Mouse (Mus musculus) urinary bladder, postnatal 14 days (tissue): ENCODE measurements at regions not wholly inside any gene's neighbourhood (a gene's known extent, or its start where the extent isn't known, plus 50 kb on each side); places are given as distances from the start of the nearest gene placed in this dataset.
"Not testable (repeated sequence)": the region's sequence is repeated elsewhere in the genome, so short reads cannot be mapped to it uniquely, and the experiment has no call there.

Experiments
- DNase-seq: peaks from one replicate; pipeline ENCODE4 v3.0.0; 2021; ENCODE audit warnings: low spot score

DNA sequence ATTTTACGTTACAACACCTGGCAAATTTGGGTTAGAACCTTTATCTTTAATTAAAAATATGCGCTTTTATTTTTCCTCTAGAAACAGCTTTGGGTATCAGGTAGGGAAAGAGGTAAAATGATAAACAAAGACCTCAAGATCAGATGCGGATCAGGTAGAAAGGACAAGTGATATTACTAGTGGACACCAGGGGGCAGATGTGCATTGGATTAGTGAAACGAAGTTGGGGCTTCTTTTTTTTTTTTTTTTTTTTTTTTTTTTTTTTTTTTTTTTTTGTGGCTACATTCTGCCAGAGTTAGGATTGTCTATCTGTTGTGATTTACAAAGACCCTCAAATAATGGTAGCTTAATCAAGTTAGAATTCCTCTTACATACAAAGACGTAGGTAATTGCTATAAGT lies 153.8 kb downstream of the Cd109 start:
- DNase-seq: peak; percentile 18

DNA sequence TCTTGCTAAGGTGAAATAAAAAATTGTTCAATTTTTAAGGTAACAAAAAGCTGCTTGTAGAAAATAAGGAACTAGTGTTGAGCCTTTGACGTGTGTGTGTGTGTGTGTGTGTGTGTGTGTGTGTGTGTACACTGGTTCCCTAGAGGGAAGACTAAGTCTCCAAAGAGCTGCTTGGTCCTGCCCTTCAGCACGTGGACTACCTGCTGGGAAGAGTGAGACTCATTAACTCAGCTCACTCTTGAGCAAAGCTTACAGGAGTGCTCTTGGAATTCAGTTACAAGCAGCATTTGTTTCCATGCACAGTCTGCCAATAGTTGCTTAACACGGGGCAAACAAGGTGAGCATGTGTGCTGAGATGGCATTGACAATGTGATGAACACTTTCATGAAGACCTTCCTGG lies 158.6 kb downstream of the Cd109 start:
- no peak for DNase-seq

DNA sequence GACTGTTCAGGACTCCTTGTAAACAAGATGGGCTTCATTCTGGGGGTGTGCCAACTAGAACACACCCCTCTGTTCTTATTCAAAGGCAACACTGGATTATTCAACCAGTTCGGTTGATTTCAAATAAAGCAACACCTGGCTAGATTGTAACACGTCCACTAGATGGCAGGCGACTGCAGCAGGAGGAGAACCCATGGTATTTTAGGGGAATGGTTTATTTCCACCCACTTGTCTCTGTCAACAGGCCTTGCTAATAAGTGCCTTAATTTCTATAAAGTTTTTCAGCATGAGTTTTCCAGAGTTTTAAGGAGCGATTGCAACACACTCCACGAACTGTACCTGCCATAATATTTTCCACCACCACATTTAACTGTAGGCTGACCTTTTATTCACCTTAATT lies 160.1 kb downstream of the Cd109 start:
- peak; percentile 60 for DNase-seq

DNA sequence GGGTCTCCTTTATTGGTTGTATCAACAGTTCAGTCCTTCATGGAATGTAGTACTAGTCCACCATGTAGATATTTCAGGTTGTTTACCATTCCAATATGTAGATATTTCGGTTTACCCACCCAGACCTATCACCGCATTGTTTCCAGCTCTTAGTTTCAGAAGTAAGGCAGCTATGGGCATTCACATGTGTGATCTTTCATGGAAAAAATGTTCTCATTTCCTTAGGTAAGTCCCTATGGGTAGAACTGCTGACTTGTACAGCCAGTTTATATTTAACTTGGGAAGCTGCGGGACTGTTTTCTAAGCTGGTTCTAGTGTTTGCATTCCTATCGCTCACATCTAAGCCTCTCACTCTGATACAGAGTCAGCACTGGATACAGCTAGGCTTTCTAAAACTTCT lies 165.2 kb downstream of the Cd109 start:
- no peak for DNase-seq

DNA sequence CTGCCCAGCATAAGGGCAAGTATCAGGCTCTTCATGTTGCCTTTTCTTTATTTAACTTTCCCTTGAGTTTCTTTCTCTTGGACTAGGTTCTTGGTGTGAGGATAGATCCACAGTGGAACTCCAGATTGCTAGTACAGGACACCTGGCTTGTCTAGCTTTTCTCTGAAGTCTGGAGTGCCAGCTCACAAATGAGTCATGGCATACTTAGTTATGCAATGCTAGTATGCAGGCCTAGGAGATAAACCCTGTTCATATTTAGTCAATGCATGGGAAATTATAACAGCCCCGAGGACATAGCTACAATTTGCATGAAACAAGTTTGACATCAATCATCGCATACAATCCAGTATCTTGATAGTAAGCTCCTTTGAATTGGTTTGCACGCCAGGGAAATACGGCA lies 167.0 kb downstream of the Cd109 start:
- no peak for DNase-seq

DNA sequence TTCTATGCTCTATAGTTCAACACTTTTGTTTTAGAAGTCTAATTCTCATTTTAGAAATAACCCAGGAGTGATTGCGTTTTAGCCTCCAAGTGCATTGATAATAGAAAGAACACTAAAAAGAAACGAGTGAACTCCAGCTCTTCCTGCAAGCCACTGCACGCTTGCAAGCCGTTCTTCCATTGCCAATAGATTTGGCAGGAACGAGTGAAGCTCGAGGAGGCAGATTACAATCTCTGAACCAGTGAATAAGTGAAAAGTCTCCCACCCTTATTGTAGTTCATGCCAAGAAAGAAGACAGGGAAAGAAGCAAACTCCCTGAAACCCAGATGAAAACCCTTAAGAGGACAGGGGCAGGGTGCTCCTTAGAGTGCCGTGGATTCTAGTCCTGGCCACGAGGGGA lies 167.5 kb downstream of the Cd109 start:
- DNase-seq: no peak

DNA sequence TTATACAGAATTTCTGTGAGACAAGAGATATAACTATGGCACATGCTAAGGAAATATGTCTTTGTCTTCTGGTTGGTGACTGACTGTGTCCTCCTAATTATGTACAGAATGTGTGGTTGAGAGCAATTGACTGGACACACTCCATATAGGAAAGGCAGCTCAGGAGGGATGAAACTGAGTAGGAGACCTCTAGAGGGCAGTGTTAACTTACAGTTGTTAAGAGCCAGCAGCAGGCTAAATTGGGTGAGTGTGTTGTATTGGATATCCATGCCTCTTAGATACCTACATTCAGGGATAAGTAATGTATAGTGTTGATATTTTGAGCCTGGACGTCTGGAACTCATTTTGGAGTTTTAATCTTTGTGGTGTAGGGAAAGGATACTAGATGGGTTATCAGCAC lies 172.5 kb downstream of the Cd109 start:
- DNase-seq: peak; percentile 8

DNA sequence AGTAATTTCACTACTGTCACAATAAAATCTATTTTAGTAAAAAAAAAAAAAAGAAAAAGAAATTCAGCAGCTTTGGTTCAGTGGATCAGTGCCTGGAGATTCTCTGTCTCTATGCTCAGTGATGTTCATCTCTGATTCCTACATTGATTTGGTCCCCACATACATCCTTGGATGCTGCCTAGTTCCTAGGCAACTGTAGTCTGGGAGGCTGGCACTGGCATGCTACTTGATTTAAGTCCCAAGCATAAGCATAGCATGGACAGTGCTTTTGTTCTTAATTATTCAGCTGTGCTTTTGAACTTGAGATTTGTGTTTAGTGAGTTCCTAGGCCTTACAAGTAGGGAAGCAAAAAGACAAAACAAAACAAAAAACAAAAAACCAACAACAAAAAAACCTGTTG lies 174.4 kb downstream of the Cd109 start:
- DNase-seq: no peak

DNA sequence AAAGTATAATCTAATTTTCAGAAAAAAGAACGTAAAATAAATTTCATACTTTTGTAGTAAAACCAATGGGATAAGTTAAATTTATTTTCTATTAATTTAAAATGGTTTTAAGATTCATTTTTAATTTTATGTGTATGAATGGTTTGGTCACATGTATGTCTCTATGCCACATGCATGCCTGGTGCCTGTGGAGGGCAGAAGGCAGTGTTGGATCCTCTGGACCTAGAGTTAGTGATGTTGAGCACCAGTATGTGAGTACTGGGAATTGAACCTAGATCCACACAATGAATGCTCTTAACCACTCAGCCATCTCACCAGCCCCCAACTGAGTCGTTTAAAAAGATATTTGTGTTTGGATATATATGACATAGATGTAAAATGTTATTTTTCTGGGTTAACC lies 174.8 kb downstream of the Cd109 start:
- no peak for DNase-seq

DNA sequence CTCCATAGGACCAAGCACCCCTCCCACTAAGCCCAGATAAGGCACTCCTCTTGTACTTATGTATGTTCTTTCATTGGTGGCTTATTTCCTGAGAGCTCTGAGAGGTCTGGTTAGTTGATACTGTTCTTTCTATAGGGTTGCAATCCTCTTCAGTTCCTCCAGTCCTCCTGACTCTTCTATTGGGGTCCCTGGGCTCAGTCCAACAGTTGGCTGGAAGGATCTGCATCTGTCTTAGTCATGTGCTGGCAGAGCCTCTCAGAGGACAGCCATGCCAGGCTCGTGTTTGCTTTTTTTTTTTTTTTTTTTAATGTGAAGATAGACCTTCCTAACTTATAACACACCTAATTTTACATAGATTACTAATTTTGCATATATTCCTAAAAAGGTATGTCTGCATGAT lies 180.5 kb downstream of the Cd109 start:
- no peak for DNase-seq

DNA sequence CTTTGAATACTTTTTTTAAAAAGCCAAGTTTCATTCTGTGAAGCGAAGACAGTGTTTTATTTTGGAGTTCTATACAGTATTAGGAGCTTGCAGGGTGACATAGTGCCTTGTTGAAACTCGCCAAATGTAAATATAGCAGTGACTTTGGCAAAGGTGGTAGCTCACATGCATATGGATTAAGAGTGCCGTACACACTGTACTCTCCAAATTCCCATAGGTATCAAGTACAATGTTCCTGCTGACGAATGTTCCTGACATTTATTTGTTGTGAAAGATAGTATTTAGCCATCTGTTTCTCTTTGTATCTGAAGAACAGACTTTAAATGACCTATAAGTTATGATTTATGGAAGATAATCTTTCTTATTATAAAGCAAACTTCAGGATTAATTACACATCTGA lies 201.9 kb downstream of the Cd109 start:
- DNase-seq: no peak

DNA sequence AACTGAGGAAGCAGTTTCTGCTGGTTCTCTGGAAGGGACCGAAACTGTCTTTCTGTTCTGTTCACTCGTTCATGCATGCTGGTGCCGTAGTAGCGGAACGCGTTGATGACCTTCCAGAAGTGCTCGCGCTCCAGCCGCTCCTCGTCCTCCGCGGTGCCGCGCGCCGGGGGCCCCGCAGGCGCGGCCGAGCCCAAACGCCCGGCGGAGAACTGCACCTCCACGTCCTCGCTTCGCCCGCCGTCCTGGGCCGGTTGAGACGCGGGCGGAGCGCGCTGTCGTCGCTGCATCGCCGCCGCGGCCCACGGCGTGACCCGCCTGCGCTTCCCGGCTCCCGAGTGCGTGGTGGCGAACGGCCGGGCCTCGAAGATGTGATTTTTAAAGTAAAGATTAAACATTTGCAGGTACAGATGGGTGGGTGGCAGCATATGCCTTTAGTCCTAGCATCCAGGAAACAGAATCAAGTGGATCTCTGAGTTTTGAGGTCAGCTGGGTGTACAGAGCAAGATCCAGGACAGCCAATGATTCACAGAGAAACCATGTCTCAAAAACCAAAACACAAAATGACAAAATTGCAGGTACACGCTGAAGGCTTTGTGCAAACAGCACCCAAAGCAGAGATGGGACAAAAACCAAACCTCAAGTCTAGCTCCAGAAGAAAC lies 206.3 kb downstream of the Cd109 start:
- not testable (repeated sequence) for DNase-seq

DNA sequence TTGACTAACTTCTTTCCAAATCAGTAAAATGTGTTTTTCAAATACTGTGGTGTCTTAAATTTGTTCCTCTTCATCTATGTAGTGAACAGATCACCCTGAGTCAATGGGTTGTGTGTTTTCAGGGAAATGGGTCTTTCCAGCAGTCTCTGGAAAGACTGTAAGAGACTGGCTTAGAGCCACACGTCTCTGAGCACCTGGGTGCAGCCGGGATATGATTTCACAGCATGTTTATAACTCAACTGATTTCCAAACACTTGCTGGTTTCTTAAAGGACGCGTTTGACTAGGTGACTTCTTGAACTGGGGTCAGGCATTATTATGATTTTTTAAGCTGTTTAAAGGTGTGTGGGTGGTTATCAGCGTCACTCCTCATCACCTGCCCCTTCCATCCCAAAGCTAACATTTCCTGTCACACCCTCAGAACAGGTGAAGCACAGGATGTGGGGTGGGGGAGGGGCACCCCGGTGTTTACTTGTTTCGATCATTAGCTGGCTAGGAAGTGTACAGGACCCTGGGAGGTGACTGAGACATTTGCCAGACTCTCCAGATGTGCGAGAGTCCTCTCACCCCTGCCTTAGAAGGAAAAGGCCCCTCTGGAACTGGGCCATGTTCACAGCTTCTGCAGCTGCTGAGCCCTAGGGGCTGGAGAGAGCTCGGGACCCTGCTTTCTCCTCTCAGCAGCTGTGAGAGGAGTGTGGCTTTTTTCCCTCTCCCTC lies 229.8 kb downstream of the Cd109 start:
- no peak for DNase-seq

DNA sequence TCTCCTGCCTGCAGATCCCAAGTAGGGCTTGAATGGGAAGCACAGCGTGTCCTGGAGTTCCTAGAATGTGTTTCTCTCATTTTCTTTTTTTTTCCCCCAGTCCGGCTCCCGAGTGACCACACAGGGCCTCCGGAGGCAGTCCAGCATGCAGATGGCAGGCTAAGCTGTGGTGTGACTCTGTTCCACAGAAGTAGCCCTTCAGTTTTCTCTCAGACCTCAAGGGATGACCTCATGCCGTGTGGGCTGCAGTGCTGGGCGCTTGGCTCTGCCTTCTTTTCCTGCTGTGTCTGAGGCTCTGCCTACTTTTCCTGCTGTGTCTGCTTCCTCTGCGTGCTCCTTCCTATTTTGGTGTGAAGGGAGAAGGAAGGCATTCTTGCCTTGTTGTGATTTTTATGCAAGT lies 230.8 kb downstream of the Cd109 start:
- DNase-seq: no peak

DNA sequence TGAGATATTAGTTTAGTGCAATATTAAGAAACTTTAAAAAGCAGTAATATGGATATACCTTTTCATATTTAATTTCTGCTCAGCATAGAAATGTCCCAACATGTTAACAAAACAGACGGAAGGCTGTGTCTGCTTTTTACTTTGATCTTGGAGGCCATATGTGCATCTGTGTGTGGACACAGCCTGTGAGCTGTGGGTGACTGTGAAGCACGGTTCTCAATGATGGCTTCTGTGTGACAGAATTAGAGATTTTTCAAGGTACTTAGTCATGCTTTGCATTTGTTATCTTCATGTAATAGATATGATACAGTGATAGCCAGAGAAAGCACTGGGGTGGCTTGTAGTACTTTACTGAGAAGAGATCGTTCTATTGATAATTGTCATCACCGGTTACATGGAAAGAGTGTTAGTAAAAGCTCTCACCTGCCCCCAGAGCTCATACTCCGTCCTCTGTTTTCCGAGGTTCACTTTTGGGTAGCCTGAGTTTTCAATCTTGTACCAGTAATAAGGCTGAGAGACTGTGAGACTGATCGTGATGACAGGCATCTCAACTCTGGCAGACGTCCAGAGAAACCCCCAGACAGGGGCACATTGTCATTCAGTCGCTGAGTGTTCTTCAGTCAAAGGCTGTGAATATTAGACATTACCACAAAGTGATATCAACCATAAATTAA lies 232.7 kb downstream of the Cd109 start:
- no peak for DNase-seq

DNA sequence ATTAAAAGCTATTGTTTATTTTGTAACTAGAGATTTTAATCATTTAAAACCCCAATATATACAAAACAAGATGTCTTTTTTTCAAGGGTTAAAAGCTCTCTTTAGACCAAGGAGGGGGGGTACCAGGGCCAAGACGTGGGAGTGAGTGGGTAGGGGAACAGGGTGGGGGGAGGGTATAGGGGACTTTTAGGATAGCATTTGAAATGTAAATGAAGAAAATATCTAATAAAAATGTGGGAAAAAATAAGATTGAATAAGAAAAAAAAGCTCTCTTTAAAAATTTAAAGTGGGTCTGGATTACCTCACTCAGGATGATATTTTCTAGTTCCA lies 233.2 kb downstream of the Cd109 start:
- not testable (repeated sequence) for DNase-seq

DNA sequence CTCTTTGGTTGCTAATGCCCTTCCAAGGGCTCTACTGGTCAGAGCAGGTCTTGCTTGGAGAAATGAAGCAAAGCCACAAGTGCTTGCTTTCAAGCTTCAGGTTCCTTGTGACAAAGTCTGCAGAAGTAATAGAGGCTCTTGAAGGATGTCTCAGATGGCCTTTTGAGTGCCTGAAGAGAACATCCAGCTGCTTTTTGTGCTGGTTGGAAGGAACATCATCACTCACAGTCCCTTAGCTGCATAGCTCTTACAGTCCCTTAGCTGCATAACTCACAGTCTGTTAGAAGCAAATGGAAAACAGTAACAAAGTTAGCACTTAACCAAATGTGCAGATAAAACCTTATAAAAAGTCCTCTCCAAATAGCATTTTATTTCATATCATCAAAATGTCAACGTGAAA lies 241.6 kb downstream of the Cd109 start:
- DNase-seq: no peak

DNA sequence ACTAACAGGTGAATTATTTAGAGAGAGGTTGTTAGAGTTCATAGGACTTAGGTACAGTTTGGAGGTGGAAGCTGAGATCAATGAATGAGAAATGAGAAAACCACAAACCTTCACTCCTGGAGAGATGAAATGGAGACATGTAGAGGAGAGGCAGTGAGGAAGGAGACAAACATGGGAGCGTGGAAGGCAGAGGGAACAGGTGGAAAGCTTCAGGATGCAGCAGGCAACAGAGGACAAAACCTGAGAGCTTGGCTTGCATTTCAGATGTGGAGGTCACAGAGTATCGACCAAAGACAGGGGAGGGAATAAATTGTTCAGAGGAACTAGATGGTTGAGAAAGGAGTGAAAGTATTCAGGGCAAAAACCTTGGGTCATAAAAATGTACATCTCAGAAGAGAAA lies 244.6 kb downstream of the Cd109 start:
- DNase-seq: no peak

DNA sequence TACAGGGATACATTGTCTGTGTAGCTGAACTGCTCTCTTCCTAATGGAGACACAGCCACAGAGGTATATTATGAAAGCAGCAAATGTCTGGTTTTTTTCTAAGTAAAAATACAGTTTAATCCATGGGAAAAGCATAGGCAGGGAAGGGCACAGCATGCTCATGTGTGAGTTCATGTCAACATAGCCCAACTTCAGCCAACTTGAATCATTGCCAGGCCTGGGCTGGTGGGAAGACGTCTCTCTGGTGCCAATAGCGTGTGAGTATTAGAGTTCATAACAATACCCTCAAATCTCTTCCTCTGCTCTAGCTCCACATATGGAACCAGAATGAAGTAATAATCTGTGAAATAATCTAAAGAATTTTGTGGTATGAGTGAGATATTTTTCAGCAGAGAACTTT lies 257.2 kb downstream of the Cd109 start:
- DNase-seq: no peak

DNA sequence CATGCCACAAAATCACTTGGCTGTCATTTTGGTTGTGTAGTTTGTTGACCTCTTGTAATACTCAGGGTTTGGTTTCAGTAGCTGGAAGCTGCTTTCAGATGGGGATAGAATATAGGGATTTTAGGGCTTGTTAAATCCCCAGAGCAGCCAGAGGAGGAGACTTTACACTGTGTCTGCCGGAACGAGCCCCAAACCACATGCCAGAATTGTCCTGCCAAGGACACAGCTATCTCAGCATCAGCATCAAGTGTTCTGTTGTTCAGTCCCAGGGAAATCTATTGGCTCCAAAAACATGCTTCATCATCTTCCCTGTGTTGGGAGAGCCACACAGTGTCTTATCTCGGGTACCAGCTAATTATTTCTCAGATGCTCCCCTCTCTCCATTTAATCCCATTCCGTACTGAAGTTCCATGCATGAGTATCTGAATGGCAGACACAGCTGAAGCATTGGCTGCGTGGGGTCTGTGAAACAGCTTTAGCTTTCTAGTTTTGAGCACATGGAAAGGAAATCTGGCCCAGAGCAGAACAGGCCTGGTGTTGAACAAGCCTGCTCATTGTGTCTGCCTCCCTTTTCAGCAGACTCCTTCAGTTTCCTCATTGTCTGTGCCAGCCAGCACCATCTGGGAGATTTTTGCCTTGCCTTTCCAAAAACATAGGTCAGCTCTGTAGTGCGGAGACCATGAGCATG lies 264.8 kb downstream of the Cd109 start:
- DNase-seq: no peak

DNA sequence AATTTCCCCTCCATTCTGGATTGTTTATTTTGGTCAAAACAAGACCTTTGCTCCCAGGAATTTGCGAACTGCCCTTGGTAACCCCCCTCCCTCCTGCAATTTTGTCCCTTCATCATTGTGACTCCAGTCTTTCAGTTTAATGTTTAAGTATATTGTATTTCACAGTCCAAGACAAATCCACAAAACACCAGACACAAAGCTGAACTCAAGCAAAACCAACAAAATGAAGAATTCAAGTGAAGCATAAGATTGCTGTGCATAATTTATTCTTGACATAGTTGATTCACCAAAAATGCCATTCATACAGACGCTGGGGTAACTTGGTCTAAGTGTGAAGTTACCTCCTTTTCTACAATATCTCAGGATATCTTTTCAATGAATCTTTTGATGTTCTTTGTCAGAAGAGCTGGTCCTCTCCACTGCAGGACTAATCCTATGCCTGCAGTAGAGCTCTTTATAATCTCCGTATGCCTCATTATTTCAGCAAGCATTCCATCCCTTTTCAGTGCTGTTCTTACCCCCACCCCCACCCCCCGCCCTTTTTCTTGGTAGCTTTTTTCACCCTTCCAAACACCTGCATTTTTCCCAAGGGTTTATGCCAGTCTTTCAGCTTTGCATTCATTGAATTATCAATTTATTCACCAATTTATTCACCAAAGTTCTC lies 265.4 kb downstream of the Cd109 start:
- DNase-seq: no peak

DNA sequence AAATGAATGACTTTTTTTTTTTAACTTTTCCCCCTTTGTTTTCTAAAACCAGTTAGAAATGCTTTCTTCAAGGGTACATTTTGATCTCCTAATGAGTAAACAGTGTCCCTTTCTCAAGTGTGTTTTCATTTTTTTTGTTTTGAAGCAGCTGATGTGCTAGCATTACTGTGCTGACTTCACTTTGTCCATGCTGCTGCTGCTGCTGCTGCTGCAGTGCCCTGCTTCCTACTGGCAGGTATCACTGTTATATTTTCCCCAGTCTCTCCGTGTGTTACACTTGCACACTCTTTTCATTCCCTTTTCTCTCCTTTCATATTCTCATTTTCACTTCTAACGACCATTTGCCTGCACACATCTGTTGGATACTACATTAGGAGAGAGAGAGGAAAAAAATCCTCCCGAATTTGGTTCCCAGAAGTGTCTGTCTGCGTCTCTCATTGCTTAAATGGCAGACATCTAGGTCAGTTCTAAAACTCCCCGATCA lies 266.0 kb downstream of the Cd109 start:
- no peak for DNase-seq
